Comparison of ENCODE assay signal across 14 mouse cellular contexts in the genomic region with DNA sequence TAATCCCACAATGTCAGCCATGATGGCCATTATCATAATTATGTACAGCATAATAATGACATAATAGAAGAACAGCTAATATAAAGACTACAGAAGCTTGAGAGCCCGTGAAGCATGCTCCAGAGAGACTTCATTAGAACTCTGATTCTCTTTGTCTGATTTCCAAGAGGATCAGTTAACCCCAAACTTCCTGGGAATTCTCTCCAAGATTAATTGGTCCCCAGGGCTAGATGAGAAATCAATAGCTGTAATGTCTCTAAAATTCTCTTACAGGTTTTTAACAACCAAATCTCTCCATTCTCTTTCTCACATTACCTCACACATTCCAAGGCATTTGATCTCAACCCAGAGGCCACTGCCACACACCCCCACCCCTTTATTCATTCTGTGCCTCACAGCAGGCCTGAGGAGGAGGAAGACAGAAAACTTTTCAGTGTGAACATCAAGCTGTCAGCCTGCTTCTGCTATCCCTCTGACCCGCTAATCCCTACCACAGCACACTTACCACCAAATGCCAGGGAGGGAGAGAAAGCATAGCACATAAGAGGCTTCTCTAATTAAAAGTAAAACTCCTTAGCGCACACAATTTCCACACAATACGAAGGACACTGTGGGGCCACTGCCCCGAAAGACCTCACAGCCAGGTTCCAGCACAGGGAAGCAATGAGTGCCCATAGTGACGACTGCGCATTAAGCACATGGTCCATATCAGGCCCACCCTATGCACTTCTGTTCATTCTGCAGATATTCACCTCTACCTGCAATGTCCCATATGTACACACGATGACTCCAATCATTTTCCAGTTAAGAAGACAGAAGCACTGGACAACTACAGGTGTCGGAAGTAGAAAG.
A peak's percentile ranks its signal among the peaks of the same experiment; 100 is the strongest.
DNase-seq lines count a peak whose midpoint lies in the region; ATAC-seq and TF ChIP-seq lines count a peak whose summit lies in the region.
"Had no signal": no experiment of that assay in that cellular context is flagged by ENCODE, and none has a peak within 500 bp of the region (broad histone marks: within the 10 kb centered on the region; RNA-seq: fewer than 3 reads in every experiment).

No protein-coding gene starts in this region.

- peak; percentile 64 for ATAC-seq in embryonic facial prominence, embryonic 11.5 days (replicated peaks; ENCODE audit: insufficient number of reproducible peaks, low FRiP score, low TSS enrichment, low read depth)
- peak; percentile 26; the same call in 1 of the 2 replicates for ATAC-seq in hindbrain, embryonic 12.5 days (ENCODE audit: low FRiP score)
- peak; percentile 88 for ATAC-seq in midbrain, embryonic 13.5 days
- no peak for ATAC-seq in erythroblast, adult 5-6 weeks (replicated peaks; ENCODE audit: low FRiP score, poor library complexity, severe bottlenecking)

- no peak overlapping the region for H3K4me2 ChIP-seq in embryonic facial prominence, embryonic 11.5 days (ENCODE audit: low read depth, low read length)
- no peak overlapping the region for H3K4me2 ChIP-seq in hindbrain, embryonic 12.5 days (replicated peaks)
- no peak overlapping the region for H3K4me2 ChIP-seq in midbrain, embryonic 13.5 days (replicated peaks)

- H3K27ac ChIP-seq in embryonic facial prominence, embryonic 11.5 days (replicated peaks; ENCODE audit: low read depth, low read length), result no peak overlapping the region
- H3K27ac ChIP-seq in hindbrain, embryonic 12.5 days, result no peak overlapping the region
- H3K27ac ChIP-seq in midbrain, embryonic 13.5 days, result no peak overlapping the region
- H3K27ac ChIP-seq: gastrocnemius, adult 2 months; macrophage had no signal

- no peak for TF ChIP-seq CTCF in brain, embryonic 14.5 days (IDR thresholded peaks at IDR 0.05; ENCODE audit: borderline replicate concordance, extremely low read depth, insufficient read depth, insufficient read length)

- no peaks in the 10 kb centered on the region for H3K36me3 ChIP-seq in embryonic facial prominence, embryonic 11.5 days (replicated peaks; ENCODE audit: control insufficient read depth, insufficient read depth, low read depth, low read length)
- H3K36me3 ChIP-seq in hindbrain, embryonic 12.5 days, result no peaks in the 10 kb centered on the region
- H3K36me3 ChIP-seq in midbrain, embryonic 13.5 days, result no peaks in the 10 kb centered on the region

- H3K9me3 ChIP-seq in embryonic facial prominence, embryonic 11.5 days (replicated peaks; ENCODE audit: control insufficient read depth, low read length), result no peaks in the 10 kb centered on the region
- 0 out of 2 replicates have a peak, but pooled peaks cover 3% of the 10 kb centered on the region for H3K9me3 ChIP-seq in hindbrain, embryonic 12.5 days (replicated peaks)
- 0 out of 2 replicates have a peak, but pooled peaks cover 5% of the 10 kb centered on the region for H3K9me3 ChIP-seq in midbrain, embryonic 13.5 days

- DNase-seq in brain, embryonic 14.5 days (ENCODE audit: low read depth), result peak; percentile 76
- DNase-seq in embryonic facial prominence, embryonic 11.5 days (ENCODE audit: low spot score), result peak; percentile 15
- no peak for DNase-seq in cerebellum, postnatal 14 days
- DNase-seq in natural killer cell, adult 2 months (ENCODE audit: low spot score in 2 of 2), result no peak
- DNase-seq in urinary bladder, postnatal 4 days (ENCODE audit: low spot score in 2 of 2), result no peak
- DNase-seq: adrenal gland, postnatal 14 days; gastrocnemius, adult 2 months; kidney, adult 8-10 months; liver; lung, adult 2 months had no signal

- no peak overlapping the region for H3K9ac ChIP-seq in embryonic facial prominence, embryonic 11.5 days (replicated peaks; ENCODE audit: low read length)
- H3K9ac ChIP-seq in hindbrain, embryonic 12.5 days, result no peak overlapping the region
- H3K9ac ChIP-seq in midbrain, embryonic 13.5 days (replicated peaks), result no peak overlapping the region

- no peak for TF ChIP-seq POLR2A in brain, embryonic 14.5 days (IDR thresholded peaks at IDR 0.05; ENCODE audit: borderline replicate concordance, extremely low read depth, insufficient read depth, insufficient read length, poor library complexity, severe bottlenecking)

- 47% methylated on average over 9 of the region's 9 CpGs for WGBS in embryonic facial prominence, embryonic 11.5 days
- WGBS in hindbrain, embryonic 12.5 days, result 50% methylated on average over 9 of the region's 9 CpGs
- WGBS in midbrain, embryonic 13.5 days, result 21% methylated on average over 9 of the region's 9 CpGs

- no peak overlapping the region for H3K4me3 ChIP-seq in embryonic facial prominence, embryonic 11.5 days (ENCODE audit: low read depth, low read length)
- no peak overlapping the region for H3K4me3 ChIP-seq in hindbrain, embryonic 12.5 days
- H3K4me3 ChIP-seq in midbrain, embryonic 13.5 days (replicated peaks), result no peak overlapping the region
- H3K4me3 ChIP-seq: gastrocnemius, adult 2 months had no signal

- H3K27me3 ChIP-seq in embryonic facial prominence, embryonic 11.5 days (ENCODE audit: control insufficient read depth, insufficient read depth, low read length), result no peaks in the 10 kb centered on the region
- no peaks in the 10 kb centered on the region for H3K27me3 ChIP-seq in hindbrain, embryonic 12.5 days
- H3K27me3 ChIP-seq in midbrain, embryonic 13.5 days, result no peaks in the 10 kb centered on the region

- H3K4me1 ChIP-seq in embryonic facial prominence, embryonic 11.5 days (ENCODE audit: control insufficient read depth, insufficient read depth, low read length), result no peaks in the 10 kb centered on the region
- 0 out of 2 replicates have a peak, but pooled peaks cover 4% of the 10 kb centered on the region for H3K4me1 ChIP-seq in hindbrain, embryonic 12.5 days
- peaks cover 12% of the 10 kb centered on the region for H3K4me1 ChIP-seq in midbrain, embryonic 13.5 days (replicated peaks)

Comparison
In these comparisons a context has a peak if more than half of its experiments do, and no peak if none do; other contexts are left out.
1. DNase-seq: peak in brain, embryonic 14.5 days (single experiment) and embryonic facial prominence, embryonic 11.5 days (single experiment); none in cerebellum, postnatal 14 days (0 of 2), natural killer cell, adult 2 months (0 of 2) and urinary bladder, postnatal 4 days (0 of 2).